Mouse (Mus musculus) spleen, adult 2 months (tissue): ENCODE data around the gene Rd3. TPM values are rescaled to one million over a fixed set of nuclear protein-coding genes. Genes with fewer than 3 reads are reported as not detected.
A peak's percentile ranks its signal among the peaks of the same experiment; 100 is the strongest.

ENCODE experiments used
- DNase-seq, 2 experiments: peaks; one replicate each; pipeline versions ENCODE4 v3.0.0 to v3.0.0-alpha.2; 2012 to 2021; ENCODE audit warnings: low spot score in 2 of 2, low read depth in 1 of 2
- H3K27ac ChIP-seq: fragments of 200-500 bp; 2 replicates; pipeline ENCODE4 v1.5.1; 2012; ENCODE audit warnings: low read length, inconsistent platforms; ENCODE audit not compliant: insufficient read depth
- H3K27me3 ChIP-seq: fragments of 200-500 bp; 2 replicates; pipeline ENCODE4 v1.6.1; 2012; ENCODE audit warnings: mild to moderate bottlenecking, moderate library complexity, low read length, inconsistent platforms; ENCODE audit not compliant: control insufficient read depth, insufficient read depth
- H3K36me3 ChIP-seq: fragments of 200-500 bp; 2 replicates; pipeline ENCODE4 v1.6.1; 2012; ENCODE audit warnings: mild to moderate bottlenecking, low read length, inconsistent platforms; ENCODE audit not compliant: control insufficient read depth, insufficient read depth
- H3K4me1 ChIP-seq: fragments of 200-500 bp; 2 replicates; pipeline ENCODE4 v1.6.1; 2011; ENCODE audit warnings: inconsistent platforms; ENCODE audit not compliant: control insufficient read depth, insufficient read depth, insufficient read length
- H3K4me3 ChIP-seq: fragments of 200-500 bp; 2 replicates; pipeline ENCODE4 v1.5.1; 2011; ENCODE audit warnings: mild to moderate bottlenecking, inconsistent platforms; ENCODE audit not compliant: insufficient read depth, insufficient read length; ENCODE audit errors: extremely low read depth
- CTCF ChIP-seq: fragments of 200-500 bp; IDR thresholded peaks from 2 replicates; pipeline ENCODE4 v1.5.1; 2011; ENCODE audit warnings: mild to moderate bottlenecking, inconsistent platforms; ENCODE audit not compliant: insufficient read depth, insufficient read length, insufficient replicate concordance; ENCODE audit errors: extremely low read depth
- POLR2A ChIP-seq: fragments of 200-500 bp; IDR thresholded peaks from 2 replicates; pipeline ENCODE4 v1.6.1; 2011; ENCODE audit warnings: low read depth, low read length, inconsistent platforms
- WGBS: fragments of 180-500 bp; shearing (Covaris S2); methylation state at CpG from one replicate; pipeline ENCODE4 v1.1.7; 2018; 5-methylcytosine and 5-hydroxymethylcytosine counted together
- polyA plus RNA-seq: library from polyadenylated mRNA; depleted of rRNA; stranded (reverse); fragments of >200 nt; gene quantifications from 2 replicates; pipeline ENCODE4 v1.2.3, GENCODE M21; 2012

Rd3 gene
- polyA plus RNA-seq, 1 experiment, result 0.29 TPM

GRCm38 (mm10) chr1:191963948-191964772, 13.0 kb upstream of the Rd3 start:
- DNase-seq, result peak; percentile 32 to 82
- TF ChIP-seq POLR2A (no peak), CTCF (peak; percentile 91)
- Histone ChIP-seq H3K4me3 (no peak overlapping the region), H3K27me3 (no peaks in the 10 kb centered on the region), H3K4me1 (no peaks in the 10 kb centered on the region), H3K27ac (no peak overlapping the region), H3K36me3 (no peaks in the 10 kb centered on the region)
- WGBS, result 30% methylated on average over 8 of the region's 8 CpGs

- TF ChIP-seq CTCF (peak; percentile 88; the same call in 1 of the 2 replicates), POLR2A (no peak)
- Histone ChIP-seq H3K4me1 (no peaks in the 10 kb centered on the region), H3K36me3 (no peaks in the 10 kb centered on the region), H3K27me3 (no peaks in the 10 kb centered on the region), H3K4me3 (no peak overlapping the region), H3K27ac (no peak overlapping the region)
- DNase-seq, result peak; percentile 70 to 72
- WGBS, result 16% methylated on average over 13 of the region's 13 CpGs
Observed at GRCm38 (mm10) chr1:191964773-191965481, 12.2 kb upstream of the Rd3 start.

DNA sequence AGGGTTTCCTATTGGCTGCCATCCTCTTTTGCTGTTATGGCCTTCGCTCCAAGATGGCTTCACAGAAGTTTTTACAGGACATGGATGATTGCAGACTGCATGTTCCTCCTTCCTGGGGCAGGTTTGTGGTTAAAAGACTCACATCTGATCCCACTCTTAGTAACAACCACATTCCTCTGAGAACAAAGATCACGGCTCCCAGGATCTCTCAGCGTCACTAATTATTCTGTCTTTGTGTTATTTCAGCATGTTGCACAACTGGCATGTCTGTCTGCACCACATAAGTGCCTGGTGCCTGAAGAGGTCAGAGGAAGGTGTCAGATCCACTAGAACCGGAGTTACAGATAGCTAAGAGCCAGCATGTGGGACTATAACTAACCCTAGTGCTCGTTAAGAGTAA, 7.2 kb upstream of the Rd3 start:
- Histone ChIP-seq H3K4me3 (no peak overlapping the region), H3K27me3 (no peaks in the 10 kb centered on the region), H3K27ac (no peak overlapping the region), H3K36me3 (no peaks in the 10 kb centered on the region), H3K4me1 (no peaks in the 10 kb centered on the region)
- no peak for DNase-seq
- 83% methylated on average over 5 of the region's 5 CpGs for WGBS
- TF ChIP-seq CTCF (no peak), POLR2A (no peak)

DNA sequence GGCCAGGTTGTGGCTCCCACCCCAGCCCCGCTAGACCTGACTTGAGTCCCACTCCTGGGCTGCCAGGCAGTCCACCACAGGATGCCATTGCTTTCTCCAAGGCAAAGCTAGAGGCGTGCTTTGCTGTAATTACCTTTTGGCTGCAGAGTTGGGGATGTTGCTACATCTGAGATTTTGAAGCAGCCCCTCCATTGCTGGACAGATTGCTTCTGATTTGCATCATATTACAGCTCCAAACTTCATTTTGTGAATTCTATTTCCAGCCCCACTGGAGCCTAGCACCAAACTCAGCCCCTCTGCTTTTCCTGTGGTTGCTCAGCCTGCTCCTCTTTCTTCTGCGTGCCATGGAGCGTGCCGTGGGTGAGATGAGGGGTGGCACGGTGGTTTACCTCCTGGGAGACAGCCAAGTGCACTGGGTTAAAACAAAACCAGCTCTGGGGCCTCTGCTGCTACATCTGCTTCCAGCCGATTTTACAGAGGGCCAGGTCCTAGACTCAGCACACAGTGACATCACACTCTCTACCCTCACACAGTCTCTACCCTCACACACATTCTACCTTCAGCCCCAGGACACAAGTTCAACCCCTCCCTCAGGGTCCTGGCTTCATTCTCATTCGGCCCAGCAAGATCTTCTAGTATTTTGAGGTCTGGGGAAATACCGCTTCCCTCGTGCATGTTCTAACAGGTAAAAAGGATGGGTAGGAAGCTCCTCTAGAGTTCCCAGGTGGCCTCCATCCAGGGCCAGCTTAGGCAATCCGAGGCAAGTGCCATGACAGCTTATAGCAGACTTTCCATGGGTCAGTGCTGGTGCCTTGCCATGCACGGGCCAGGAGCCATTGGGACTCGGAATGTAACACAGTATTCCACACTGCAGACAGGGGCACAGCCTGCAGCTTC, 2.4 kb upstream of the Rd3 start:
- Histone ChIP-seq H3K4me1 (no peaks in the 10 kb centered on the region), H3K36me3 (no peaks in the 10 kb centered on the region), H3K27me3 (no peaks in the 10 kb centered on the region), H3K27ac (no peak overlapping the region), H3K4me3 (no peak overlapping the region)
- WGBS, result 40% methylated on average over 13 of the region's 13 CpGs
- no peak for DNase-seq
- TF ChIP-seq POLR2A, result no peak

GRCm38 (mm10) chr1:191981426-191982102, 4.4 kb downstream of the Rd3 start:
- no peaks in the 10 kb centered on the region for H3K27me3 ChIP-seq
- TF ChIP-seq CTCF (no peak), POLR2A (no peak)
- no peaks in the 10 kb centered on the region for H3K4me1 ChIP-seq
- no peaks in the 10 kb centered on the region for H3K36me3 ChIP-seq
- WGBS, result 49% methylated on average over 6 of the region's 6 CpGs
- DNase-seq, result no peak
- no peak overlapping the region for H3K4me3 ChIP-seq
- H3K27ac ChIP-seq, result no peak overlapping the region

DNA sequence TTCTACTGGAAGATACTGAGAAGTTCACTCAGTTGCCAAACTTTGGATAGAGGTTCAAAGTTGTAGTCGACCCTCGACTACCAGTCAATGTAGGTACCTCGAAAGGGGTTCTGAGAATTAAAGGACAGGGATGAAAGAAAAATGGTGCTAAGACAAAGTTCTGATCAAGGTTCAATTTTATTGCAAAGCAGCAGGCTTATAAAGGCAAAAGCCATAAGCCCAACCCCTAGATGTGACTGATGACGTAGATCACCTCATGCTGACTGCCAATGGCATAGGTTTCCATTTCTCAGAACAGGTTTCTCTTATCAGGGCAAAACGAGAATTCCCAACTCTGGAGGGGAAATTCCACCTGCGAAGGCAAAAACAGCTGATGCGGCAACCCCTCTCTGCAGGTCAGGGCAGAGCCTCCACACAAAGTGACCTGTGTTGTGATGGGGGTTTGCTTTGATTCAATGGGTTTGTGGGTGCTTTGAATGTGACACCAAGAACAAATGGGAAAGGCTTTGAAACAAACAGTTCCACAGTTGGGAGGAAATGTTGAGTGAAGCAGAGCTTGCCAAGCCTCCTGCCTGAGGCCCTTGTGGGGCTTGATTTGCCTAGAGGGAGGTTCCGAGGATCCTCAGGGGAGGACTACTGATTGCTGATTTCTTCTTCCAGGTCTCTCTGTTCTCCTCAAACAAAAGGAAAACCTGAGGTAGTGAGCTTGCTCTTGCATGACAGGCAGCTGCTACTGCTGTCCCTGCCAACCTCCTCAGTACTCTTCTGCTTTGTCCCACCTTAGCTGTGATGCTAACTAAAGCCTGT, 9.7 kb downstream of the Rd3 start:
- H3K4me1 ChIP-seq, result no peaks in the 10 kb centered on the region
- H3K4me3 ChIP-seq, result no peak overlapping the region
- no peak for DNase-seq
- no peaks in the 10 kb centered on the region for H3K36me3 ChIP-seq
- WGBS, result 74% methylated on average over 8 of the region's 8 CpGs
- H3K27me3 ChIP-seq, result no peaks in the 10 kb centered on the region
- TF ChIP-seq CTCF, result no peak
- no peak for TF ChIP-seq POLR2A
- no peak overlapping the region for H3K27ac ChIP-seq
